Mouse (Mus musculus) bone marrow macrophage, adult 2 months (primary cell): ENCODE results near the gene Pde11a.

Source experiments
- CTCF ChIP-seq: IDR thresholded peaks from 2 replicates; pipeline ENCODE4 v1.5.1; 2012; ENCODE audit warnings: low read depth, mild to moderate bottlenecking, low read length, moderate library complexity
- POLR2A ChIP-seq: IDR thresholded peaks from 2 replicates; pipeline ENCODE4 v1.6.1; 2012; ENCODE audit warnings: mild to moderate bottlenecking, low read depth, low read length, borderline replicate concordance

- no peak for TF ChIP-seq POLR2A
- peak; percentile 59 for TF ChIP-seq CTCF
Measured at GRCm38 (mm10) chr2:75990885-75991539, 347.6 kb downstream of the Pde11a start.
